Mouse (Mus musculus): ENCODE results near the gene Zfp182.

Zfp182 gene

GRCm38 (mm10) chrX:21061866-21062543, at the start of gene Zfp182:
Gene Zfp182 (minus strand): TSS chrX:21062316.
- peak; percentile 49 for DNase-seq (ENCODE audit: low read depth)

GRCm38 (mm10) chrX:21089867-21090239, 27.7 kb upstream of the Zfp182 start:
- DNase-seq (ENCODE audit: low read depth): no peak

- peak; percentile 35 for DNase-seq (ENCODE audit: low read depth)
Measured at GRCm38 (mm10) chrX:21088983-21089866, 27.1 kb upstream of the Zfp182 start, which contains the start of gene Zfp300. Gene Zfp300 (minus strand): TSS chrX:21089527.

GRCm38 (mm10) chrX:21088645-21088982, 26.5 kb upstream of the Zfp182 start:
- DNase-seq (ENCODE audit: low read depth): no peak

GRCm38 (mm10) chrX:21068106-21068505, 6.0 kb upstream of the Zfp182 start, which contains the start of gene Spaca5:
Gene Spaca5 (plus strand): TSS chrX:21068406.
- no peak for DNase-seq (ENCODE audit: low read depth)

- no peak for DNase-seq (ENCODE audit: low read depth)
Measured at GRCm38 (mm10) chrX:21062544-21062890, 401 bp upstream of the Zfp182 start.

- peak; percentile 4 for DNase-seq (ENCODE audit: low read depth)
Measured at GRCm38 (mm10) chrX:21061460-21061859, 656 bp downstream of the Zfp182 start.

GRCm38 (mm10) chrX:20980901-20981300, 81.2 kb downstream of the Zfp182 start:
- no peak for DNase-seq (ENCODE audit: low read depth)
